Mouse (Mus musculus): ENCODE data around the gene Ptprt.
A peak's percentile ranks its signal among the peaks of the same experiment; 100 is the strongest.

The Ptprt gene

DNA sequence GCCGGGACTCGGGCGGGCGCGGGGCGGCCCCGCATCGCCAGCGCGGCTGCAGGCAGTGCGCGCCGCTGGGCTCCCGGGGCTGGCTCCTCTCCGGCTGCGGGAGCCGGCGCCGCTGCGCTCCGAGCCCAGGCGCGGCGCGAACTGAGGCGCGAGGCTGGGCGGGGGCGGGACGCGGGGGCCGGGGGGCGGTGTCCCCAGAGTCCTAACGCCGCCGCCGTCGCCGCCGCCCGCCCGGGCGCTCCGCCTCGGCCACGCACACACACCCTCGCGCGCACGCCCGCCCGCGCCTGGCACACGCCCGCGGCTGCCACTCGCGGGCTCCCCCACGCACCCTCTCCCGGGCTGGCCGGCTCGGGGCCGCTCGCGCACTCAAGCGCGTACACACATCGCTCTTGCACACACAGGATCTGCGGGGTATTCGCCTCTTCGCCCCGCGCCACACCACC, at the start of gene Ptprt:
Gene Ptprt (minus strand): TSS at position 207 of the 446 bp plus-strand sequence.
- DNase-seq = peak; percentile 59 to 66

DNA sequence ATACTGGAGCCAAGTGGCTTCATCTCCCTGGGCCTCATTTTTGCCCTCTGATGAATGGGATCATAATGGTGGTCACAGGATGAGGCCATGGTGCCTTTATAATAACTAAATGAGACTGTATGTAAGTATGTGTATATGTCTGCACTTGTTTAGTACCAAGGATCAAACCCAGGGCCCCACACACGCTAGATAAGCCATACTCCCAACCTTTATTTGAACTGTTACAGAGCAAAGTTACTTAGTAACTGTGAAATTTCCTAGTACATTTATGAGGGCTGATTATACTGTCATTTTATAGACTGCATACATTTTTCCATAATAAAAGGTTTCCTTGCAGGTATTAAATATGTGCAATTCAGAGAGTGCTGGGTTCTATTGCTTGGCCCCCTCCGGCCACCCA, 49.5 kb upstream of the Ptprt start:
- no peak for DNase-seq

DNA sequence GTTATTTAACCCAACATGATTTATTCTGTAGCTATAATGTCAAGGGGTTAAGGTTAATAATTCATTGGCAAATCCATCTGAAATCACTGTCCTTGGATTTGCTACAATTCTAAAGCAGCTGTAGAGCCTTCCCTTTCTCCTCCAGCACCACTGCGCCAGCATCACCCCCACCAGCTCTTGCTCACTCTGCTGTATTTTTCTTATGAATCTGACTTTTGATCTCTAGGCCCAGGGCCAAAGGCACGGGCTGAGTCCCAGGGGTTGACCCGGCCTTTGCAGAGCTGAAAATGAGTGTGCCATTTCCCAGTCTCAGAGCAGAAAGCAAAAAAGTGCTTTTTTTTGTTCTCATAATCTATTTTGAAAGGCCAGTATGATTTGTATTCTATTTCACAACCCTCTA, 38.7 kb upstream of the Ptprt start:
- DNase-seq = peak in 1 of 2 experiments; percentile 16

DNA sequence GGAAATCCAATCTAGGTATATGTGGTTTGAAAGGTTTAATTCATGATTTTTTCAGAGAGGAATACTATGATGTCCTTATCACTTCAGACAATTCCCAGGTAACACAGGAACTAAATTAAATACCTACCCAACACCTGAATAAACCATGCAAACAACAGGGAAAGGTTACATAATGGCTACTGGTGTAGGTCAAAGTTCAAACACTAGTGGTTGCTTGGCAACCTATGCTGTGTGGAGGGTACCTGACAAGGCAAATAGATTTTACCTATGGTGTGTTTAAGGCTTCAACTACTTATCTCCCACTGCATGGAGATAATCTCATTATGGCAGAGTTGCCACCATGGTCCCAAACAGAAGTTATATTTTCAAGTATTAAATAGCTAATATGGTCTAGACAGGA, 38.1 kb upstream of the Ptprt start:
- no peak for DNase-seq

DNA sequence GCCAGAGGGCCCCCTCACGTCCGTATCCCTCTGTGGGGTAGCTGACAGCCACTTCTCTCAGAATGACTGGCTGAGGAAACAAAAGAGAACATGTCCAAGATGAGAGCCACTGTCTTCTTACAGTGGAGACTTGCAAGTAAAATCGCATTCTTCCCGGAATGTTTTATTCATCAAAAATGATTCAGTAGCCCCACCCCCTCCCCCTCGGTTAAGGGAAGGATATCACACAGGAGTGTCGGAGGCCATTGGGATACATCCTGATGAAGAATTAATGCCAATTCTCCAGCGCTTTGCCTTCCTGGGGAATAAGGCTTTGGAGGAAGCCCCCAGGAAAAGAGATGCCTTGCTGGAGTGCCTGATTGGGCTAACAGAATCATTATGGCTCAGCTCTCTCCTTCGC, 37.1 kb upstream of the Ptprt start:
- peak in 1 of 2 experiments; percentile 24 for DNase-seq

DNA sequence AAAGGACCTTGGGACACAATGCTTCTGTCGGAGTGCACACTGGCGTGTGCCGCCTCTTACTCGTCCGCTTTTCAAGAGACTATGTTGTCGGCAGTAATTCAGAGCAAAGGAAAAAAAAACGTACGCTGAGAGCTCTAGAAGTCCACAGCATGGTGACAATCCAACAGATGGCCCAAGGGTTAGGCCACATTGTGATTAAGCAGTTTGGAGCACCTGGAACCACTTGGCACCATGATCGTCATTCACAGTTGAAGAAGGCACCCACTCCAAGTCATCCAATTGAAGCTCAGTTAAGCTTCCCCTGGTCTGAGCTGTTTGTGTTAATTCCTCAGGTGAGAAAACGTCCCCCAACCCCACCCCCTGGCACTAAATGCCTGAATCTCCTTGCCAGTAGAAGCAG, 36.2 kb upstream of the Ptprt start:
- peak; percentile 40 to 55 for DNase-seq

DNA sequence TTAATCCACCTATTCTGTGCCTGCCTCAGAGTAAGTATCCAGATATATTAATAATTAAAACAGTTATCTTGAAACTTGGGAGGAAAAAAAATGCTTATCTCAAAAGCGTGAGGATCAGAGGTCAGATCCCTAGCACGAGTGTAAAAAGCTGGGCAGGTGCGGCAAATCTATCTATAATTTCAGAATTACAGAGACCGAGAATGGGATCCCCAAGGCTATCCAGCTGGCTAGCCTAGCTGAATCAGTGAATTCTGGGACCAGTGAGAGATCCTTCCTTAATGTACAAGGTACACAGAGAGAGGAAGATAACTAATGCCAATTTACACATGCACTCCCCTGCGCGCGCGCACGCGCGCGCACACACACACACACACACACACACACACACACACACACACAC, 31.2 kb upstream of the Ptprt start:
- no peak for DNase-seq

DNA sequence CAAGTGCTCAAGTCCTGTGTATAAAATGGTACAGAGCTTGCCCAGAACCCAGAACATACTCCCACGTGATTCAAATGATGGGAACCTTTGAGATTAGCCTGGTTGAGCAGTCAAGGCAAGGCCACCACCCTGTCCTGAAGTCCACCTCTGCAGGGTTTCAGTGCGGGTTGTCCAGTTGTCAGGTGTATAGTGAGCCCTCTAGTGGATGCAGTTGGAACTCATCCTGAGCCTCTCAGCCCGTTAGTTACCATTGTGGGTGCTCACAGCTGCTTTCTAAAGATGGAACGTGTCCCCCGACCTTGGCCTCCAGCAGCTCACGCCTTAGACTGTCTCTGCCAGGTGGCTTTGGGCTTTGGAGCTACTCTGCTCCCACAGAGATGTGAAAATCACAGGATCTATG, 21.7 kb upstream of the Ptprt start:
- DNase-seq = peak; percentile 68 to 75

DNA sequence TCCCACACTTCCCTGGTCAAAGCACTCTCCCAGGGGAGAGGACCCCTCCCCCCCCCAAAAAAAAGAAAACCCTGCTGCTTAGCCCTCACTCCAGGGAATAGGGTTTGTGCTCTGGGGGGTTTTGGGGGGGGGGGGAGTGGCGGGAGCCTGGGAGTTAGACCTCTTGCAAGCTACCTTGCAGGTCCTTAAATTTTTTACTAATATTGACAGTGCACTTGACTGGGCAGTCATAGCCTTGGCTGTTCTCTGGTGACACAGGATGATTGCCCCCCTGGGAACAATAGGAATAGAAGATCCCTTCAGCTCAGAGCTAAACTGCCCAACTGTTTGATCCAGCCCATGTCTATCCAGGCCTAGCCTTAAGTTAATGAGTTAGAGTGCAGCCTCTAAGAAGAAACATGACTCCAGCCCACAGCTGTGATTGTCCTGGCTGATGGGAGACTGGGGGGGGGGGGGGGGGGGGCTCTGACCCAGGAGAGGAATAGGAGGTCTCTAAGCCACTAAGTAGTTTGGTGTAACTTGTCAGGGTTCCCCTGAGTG, 1.6 kb upstream of the Ptprt start:
- DNase-seq = no peak

DNA sequence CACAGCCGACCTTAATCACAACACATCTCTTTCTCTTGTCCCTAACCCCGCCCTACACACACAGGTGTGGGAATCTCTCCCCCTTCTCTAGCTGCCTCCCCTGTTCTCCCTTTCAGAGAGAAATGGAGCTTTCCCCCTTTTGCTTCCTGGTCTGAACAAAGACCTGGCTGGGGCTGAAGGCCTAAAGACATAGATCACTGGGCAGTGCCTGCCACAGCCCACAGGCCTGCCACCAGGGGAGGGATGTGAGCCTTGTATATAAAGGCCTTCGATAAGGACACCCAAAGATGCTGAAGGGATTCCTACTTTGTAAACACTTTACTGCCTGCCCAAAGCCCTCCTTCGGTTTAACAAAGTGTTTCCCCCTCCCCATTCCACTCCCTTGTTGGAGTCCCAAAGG, 786 bp upstream of the Ptprt start:
- DNase-seq = no peak

DNA sequence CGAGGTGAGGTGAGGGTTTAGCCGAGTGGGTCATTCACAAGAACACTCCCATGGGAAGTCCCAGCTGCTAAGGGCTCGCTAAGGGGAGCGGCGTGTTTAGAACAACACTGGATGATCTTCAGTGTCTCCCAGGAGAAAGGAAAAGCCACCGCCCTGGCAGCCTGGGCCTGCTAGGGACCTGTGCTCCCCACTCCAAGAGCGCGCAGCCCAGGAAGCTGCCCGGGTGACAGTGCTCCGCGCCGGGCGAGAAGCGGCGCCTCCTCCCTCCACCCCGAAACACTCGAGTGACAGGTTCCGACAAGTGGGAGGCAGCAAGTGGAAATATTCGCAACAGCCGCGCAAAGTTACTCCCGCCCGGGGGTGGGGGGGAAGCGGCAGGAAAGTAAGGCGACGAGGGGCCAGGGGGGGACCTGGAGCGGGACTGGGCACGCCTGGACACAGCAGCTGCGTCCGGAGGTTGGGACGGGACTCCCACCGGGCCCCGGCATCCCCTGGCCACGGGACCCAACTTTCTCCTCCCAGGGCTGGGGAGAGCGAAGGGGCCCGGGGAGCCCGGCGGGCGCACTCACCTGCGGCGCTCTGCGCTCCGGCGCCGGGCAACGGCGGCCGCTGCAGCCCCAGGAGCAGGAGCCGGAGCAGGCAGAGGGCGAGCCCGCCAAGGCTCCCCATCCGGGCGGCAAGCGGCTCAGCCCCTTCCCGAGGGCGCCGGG, 561 bp downstream of the Ptprt start:
- peak; percentile 42 to 46 for DNase-seq

DNA sequence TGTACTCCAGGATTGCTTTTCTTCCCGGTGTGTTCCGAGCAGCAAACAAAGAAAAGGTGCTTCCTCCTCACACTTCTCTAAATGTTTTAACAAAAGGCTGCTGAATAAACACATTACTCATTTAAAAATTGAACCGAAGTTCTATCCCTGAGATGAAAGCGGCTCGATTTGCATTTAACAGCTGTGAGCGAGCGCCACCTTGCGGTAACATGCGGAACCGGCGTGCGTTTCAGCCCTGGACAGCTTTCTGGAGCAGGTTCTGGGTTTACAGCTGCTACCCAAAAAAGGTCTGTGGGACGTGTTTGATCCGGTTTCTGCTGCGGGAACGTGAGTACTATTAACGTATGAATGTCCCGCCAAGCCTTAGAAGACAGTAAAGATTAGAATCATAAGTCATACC, 1.9 kb downstream of the Ptprt start:
- DNase-seq = peak; percentile 93 to 95

DNA sequence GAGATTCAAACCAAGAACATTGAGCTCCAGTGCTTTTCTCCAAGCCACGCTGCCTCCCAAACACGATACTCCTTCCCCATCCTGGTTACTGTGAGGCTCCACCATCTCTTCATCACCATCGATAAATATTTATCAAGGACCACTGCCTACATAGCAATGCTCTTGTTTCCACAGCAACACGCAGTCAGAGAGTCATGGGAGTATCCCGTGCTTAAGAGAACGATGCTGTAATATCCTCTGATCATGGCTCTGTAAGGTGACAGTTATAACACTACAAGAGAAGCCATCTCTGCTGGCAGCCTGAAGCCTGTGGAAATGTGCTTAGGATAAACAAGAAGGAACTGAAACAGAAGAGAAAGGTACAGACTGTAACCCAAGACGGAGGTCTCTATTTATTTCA, 3.4 kb downstream of the Ptprt start:
- no peak for DNase-seq

DNA sequence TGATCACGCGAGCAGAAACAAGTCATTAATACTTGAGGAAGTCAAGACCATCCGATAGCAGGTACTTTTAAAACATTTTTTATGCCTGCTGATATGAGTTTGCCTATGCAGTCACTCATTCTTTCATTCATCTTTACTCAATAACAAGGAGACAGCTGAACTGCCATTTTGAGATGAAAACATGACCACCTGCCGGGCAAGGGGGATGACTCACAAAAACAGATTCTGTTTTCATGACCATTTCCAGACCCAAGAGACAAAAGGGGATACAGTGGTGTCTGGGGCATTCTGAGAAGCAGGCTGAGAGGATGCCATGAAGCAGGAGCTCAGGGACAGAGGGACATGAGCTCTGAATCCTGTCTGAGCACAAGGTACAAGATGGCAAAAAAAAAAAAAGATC, 6.5 kb downstream of the Ptprt start:
- no peak for DNase-seq

DNA sequence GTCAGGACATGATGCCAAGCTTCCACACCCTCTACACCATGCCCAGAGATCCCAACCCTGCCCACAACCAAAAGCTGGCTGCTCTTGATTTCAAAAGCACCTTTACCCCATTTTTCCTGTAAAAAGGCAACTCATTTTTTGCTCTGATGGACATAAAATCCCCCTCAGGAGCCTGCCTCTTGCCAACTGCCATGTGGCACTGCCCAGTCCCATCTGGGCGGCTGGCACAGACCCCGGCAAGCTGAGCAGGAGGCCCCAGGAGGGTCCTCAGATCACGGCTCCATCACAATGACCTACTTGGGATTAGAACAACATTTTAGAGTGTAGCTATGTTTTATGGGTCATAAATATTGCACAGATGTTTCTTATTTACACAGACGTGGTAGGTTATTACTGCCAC, 22.3 kb downstream of the Ptprt start:
- DNase-seq = peak; percentile 97 to 98

DNA sequence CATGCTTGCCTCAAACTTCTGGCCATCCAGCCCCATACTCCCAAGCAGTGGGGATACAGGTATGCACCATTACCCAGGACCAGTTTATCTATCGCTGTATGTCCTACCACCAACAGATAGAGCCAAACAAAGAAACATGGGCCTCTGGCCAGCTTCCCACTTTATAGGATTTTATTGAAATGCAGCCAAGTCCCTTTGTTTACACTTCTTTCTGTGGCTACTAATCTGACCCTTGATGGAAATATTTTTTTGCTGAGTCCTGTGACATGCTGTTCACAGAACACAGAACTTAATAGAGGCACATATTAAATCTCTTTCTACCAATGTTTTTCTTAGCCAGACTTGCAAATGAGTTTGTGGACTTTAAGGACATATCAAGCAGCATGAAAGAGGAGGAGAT, 23.4 kb downstream of the Ptprt start:
- no peak for DNase-seq

DNA sequence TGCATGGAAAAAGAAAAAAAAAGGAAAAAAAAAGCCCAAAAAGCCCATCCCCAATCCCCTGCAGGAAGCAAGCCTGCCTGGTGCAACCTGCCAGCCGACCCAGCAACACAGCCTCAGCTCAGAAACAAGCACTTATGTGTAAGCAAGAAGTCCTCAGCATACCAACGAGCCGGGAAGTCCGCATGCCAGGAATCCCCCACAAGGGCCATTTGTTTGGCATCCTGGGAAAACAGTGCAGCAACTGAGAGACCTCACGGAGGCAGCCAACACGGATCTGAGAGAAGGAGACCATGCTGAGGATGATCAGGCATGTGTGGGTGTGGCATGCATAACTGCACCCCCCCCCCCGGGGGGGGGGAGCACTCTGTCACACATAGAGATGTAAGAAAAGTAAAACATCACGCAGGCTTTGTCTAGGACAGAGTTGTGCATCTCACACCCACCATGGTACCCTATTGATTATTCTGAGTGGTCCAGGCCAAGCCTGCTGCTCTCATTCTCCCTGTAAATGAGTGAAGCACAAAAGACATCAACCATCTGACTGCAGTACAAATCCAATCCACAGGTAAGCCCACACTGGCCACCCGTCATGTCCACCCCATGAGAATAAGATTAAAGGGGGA, 24.4 kb downstream of the Ptprt start:
- peak; percentile 41 to 56 for DNase-seq

DNA sequence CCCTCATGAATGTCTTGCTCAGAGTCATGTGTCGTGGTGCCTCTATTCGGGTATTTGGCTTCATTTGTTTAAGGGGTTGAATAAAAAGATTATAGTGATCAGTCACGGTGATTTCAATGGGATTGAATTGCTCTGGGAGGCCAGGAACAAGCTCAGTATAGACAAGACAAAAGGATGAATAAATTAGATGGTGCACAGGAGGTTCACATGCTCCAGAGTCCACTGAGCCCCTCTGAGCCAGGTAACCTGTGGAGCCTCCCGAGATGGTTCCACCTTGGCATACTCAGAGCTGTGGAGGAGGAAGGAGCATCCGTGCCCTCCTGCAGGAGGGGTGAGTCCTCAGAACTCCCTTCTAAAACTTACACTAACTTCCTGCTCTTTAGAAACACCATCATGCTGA, 26.0 kb downstream of the Ptprt start:
- no peak for DNase-seq

DNA sequence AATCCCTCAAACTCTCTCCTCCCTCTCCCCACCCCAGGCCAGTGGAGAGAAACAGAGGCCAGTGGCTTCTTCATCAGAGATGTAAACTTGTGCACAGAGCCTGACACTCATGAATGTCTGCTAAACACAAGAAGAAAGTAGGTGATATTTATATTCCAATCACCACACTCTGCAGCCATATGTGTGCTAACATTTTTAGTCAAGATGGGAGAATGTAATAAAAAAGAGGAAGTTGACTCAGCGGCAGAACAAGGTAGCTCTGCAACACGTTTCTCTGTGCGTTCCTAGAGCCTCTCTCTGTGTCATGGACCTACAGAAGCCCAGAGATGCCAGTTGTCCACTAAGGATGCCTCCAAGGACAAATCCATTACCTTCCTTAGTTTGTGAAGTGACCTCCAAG, 34.9 kb downstream of the Ptprt start:
- DNase-seq = no peak

DNA sequence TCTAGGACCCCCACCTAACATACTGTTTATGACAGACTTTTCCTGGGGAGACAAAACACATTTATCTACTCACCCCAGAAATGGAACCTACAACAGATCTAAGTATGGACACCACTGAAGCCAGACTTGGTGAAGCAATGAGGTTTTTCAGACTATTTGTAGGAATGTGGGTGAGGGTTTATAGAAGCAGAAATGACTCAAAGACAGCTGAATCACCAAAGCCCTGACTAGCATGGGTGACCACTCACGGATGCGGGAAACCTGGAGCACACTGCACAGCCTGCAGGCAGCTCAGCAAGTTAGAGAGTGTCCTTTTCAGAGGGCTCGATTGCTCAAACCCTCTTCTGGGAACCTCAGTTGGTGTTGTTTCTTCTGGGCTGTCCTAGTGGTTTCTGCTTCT, 36.2 kb downstream of the Ptprt start:
- no peak for DNase-seq

DNA sequence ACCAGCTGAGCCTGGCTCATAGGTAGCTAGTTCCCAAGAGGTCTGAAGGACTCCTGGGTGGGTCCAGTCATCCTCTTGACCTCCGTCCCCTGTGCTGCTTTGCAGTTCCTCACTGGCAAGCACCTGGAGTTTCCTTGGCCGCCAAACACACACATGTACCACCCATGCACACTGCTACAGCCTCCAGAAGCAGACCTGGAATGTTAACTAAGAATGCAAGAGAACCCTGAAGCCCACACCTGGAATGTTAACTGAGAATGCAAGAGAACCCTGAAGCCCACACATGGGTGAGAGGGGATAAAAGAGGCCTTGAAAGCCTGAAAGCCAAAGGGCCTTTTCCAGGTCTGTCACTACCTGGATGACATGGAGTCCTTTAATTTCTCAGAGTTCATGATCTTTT, 46.7 kb downstream of the Ptprt start:
- DNase-seq = no peak

DNA sequence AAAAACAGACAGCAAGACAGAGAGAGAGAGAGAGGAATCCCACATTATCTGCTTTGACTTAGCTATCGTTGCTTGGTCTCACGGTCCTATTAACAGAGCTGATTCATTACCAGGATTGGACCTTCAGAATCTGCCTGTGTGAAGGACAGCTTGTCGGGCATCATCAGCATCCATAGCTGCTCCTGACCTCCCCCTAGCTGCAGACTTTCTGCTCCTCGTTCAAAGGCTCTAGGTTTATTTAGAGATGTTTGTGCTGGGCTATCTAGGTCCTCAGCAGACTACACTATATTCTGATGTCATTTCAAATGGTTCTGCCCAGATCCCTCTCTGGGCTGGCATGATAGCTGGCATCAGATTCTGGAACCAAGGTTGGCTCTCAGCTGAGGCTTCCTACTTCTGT, 47.5 kb downstream of the Ptprt start:
- DNase-seq = peak in 1 of 2 experiments; percentile 23

DNA sequence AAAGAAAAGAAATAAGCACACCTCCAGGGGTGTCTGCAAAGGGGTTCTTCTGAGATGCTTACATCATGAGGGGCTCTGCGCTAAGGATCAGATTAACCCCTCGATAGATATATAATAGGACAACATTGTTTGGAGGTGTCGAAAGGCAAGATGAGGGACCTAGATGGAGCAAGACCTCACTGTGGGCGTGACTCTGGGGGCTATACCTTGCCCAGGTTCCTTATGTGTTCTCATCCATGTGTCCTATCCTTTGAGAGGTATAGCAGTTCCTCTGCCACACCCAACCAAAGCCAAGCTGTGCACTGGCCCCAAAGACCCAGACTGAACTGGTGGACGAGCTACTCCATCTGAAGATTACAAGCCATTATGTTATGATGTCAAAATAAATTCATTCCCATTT, 58.2 kb downstream of the Ptprt start:
- DNase-seq = no peak

DNA sequence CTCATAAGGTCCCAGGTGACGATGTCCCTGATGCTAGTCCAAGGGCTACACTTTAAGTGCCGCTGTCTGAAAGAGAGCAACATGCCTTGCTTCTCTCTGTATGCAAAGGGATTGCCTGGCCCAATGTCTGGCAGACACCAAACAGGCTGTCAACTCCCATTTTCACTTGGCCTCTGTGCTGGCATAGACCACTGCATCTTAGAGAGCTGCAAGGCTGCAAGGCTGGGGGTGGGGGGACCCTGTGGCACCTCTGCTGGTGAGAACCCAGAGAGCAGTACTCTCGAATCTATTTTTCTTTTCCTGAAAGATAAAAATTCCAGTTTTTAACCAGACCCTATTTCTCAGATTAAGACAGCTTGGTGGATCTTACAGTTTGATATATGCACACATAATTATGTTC, 69.6 kb downstream of the Ptprt start:
- peak; percentile 51 to 71 for DNase-seq

DNA sequence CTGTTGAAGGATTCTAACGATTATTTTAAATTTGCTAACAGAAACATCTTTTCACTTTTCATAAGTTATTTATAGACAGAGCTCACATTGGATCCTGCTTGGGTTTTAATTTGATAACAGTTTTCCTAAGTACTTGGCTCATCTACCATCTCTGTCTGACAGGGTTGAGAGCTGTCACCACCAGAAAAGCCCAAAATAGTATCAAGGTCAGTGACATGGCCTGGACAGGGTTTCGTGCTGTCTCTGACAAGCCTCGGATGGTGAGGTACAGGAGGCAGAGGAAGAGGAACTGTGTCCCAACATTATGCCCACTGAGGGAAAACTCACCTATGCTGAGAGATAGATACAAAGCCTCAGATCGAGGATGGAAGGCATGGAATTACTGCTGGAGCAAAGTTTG, 79.3 kb downstream of the Ptprt start:
- no peak for DNase-seq
